Mouse (Mus musculus): Measurements from ENCODE around the gene Tgif1.

- TF ChIP-seq CTCF (IDR thresholded peaks at IDR 0.05; ENCODE audit: low read depth, low read length) = no peak
- no peak for TF ChIP-seq POLR2A (IDR thresholded peaks at IDR 0.05; ENCODE audit: borderline replicate concordance, low read depth, low read length)
Observed at GRCm38 (mm10) chr17:70872094-70872929, 19.0 kb upstream of the Tgif1 start.

Measured in bone marrow macrophage, adult 2 months (primary cell).